Mouse (Mus musculus) right cerebral cortex, postnatal 10 days (tissue): ENCODE measurements at regions not wholly inside any gene's neighbourhood (a gene's known extent, or its start where the extent isn't known, plus 50 kb on each side); places are given as distances from the start of the nearest gene placed in this dataset.

Experiments used
- DNase-seq, 2 experiments: peaks; one replicate each; pipeline ENCODE4 v3.0.0; 2021; ENCODE audit warnings: low spot score in 2 of 2

GRCm38 (mm10) chr4:12263197-12263596 lies 91.4 kb upstream of the Fam92a start:
- peak; percentile 34 to 46 for DNase-seq

- no peak for DNase-seq
Observed at GRCm38 (mm10) chr4:12247994-12248393, 76.2 kb upstream of the Fam92a start.

- no peak for DNase-seq
Observed at GRCm38 (mm10) chr4:12246595-12246994, 74.8 kb upstream of the Fam92a start.

- DNase-seq: peak; percentile 71 to 81
Observed at GRCm38 (mm10) chr4:12240941-12241571, 69.2 kb upstream of the Fam92a start.

GRCm38 (mm10) chr4:12230731-12231130 lies 58.9 kb upstream of the Fam92a start:
- DNase-seq: peak in 1 of 2 experiments; percentile 44
